Mouse (Mus musculus) kidney, adult 2 months (tissue): ENCODE data around the gene Eef2k.

Experiments used
- CTCF ChIP-seq: fragments of 200-500 bp; conservative IDR thresholded peaks from 2 replicates; pipeline ENCODE4 v1.5.1; 2011; ENCODE audit warnings: low read depth, mild to moderate bottlenecking, control low read depth, low read length, moderate library complexity, mixed read lengths; ENCODE audit not compliant: insufficient read depth, insufficient read length
- POLR2A ChIP-seq: fragments of 200-500 bp; IDR thresholded peaks from one replicate; pipeline ENCODE4 v1.6.1; 2011; ENCODE audit warnings: low read depth, low read length, control low read depth

- TF ChIP-seq CTCF = no peak
- no peak for TF ChIP-seq POLR2A
Observed at GRCm38 (mm10) chr7:120866684-120867083, 24.1 kb downstream of the Eef2k start.
